Mouse (Mus musculus) liver, embryonic 11.5 days (tissue): ENCODE results near the gene Zmym4. TPM values are rescaled to one million over a fixed set of nuclear protein-coding genes. Genes with fewer than 3 reads are reported as not detected.
"Not testable (repeated sequence)": the region's sequence is repeated elsewhere in the genome, so short reads cannot be mapped to it uniquely, and the experiment has no call there.

Source experiments
- ATAC-seq: fragments of 200-750 bp; cut with Nextera tagmentation; replicated peaks from 2 replicates; pipeline ENCODE4 v1.8.0; 2017; ENCODE audit warnings: moderate number of reproducible peaks, mild to moderate bottlenecking, moderate TSS enrichment, moderate library complexity; ENCODE audit not compliant: low FRiP score
- DNase-seq: peaks from one replicate; pipeline ENCODE4 v3.0.0-alpha.2; 2017; ENCODE audit warnings: low spot score
- H3K27ac ChIP-seq: fragments of 300-500 bp; sonication (generic); 2 replicates; pipeline ENCODE4 v1.5.1; 2014; ENCODE audit warnings: mild to moderate bottlenecking, low read depth, low read length, control low read depth
- H3K27me3 ChIP-seq: fragments of 300-500 bp; sonication (generic); replicated peaks from 2 replicates; pipeline ENCODE4 v1.6.1; 2014; ENCODE audit warnings: low read length, mixed read lengths; ENCODE audit not compliant: control insufficient read depth, insufficient read depth
- H3K36me3 ChIP-seq: fragments of 300-500 bp; sonication (generic); 2 replicates; pipeline ENCODE4 v1.6.1; 2014; ENCODE audit warnings: mild to moderate bottlenecking, low read length, moderate library complexity, mixed read lengths; ENCODE audit not compliant: control insufficient read depth, insufficient read depth
- H3K4me1 ChIP-seq: fragments of 300-500 bp; sonication (generic); replicated peaks from 2 replicates; pipeline ENCODE4 v1.6.1; 2014; ENCODE audit warnings: low read length, mixed read lengths; ENCODE audit not compliant: control insufficient read depth, insufficient read depth
- H3K4me2 ChIP-seq: fragments of 300-500 bp; sonication (generic); 2 replicates; pipeline ENCODE4 v1.6.1; 2014; ENCODE audit warnings: mild to moderate bottlenecking, control low read depth, moderate library complexity
- H3K4me3 ChIP-seq: fragments of 300-500 bp; sonication (generic); 2 replicates; pipeline ENCODE4 v1.5.1; 2014; ENCODE audit warnings: low read depth, low read length, control low read depth
- H3K9ac ChIP-seq: fragments of 300-500 bp; sonication (generic); 2 replicates; pipeline ENCODE4 v1.6.1; 2014; ENCODE audit warnings: low read depth, low read length, control low read depth
- H3K9me3 ChIP-seq: fragments of 300-500 bp; sonication (generic); 2 replicates; pipeline ENCODE4 v1.6.1; 2016; ENCODE audit warnings: low read length, inconsistent platforms, mixed read lengths; ENCODE audit not compliant: control insufficient read depth
- WGBS: fragments of 180-500 bp; shearing (Covaris S2); extraction: QIAGEN DNeasy Blood & Tissue Kit; methylation state at CpG from one replicate; pipeline ENCODE4 v1.1.7; 2014; 5-methylcytosine and 5-hydroxymethylcytosine counted together
- polyA plus RNA-seq: library from polyadenylated mRNA; unstranded; fragments of >200 nt; fragmentation: Nextera tagmentation; extraction: Ambion mirVana; gene quantifications from 2 replicates; pipeline ENCODE4 v1.2.1, GENCODE M21; 2014

Zmym4 gene
- polyA plus RNA-seq, 1 experiment from 2014 or later: 13.6 TPM

GRCm38 (mm10) chr4:126958261-126958660, 9.7 kb downstream of the Zmym4 start:
- Histone ChIP-seq H3K36me3 (no peaks in the 10 kb centered on the region), H3K9ac (no peak overlapping the region), H3K4me3 (no peak overlapping the region), H3K9me3 (no peaks in the 10 kb centered on the region), H3K27ac (no peak overlapping the region), H3K4me2 (no peak overlapping the region), H3K27me3 (no peaks in the 10 kb centered on the region), H3K4me1 (peaks cover 4% of the 10 kb centered on the region)
- ATAC-seq: no peak
- no peak for DNase-seq
- WGBS: 73% methylated on average over 2 of the region's 2 CpGs

DNA sequence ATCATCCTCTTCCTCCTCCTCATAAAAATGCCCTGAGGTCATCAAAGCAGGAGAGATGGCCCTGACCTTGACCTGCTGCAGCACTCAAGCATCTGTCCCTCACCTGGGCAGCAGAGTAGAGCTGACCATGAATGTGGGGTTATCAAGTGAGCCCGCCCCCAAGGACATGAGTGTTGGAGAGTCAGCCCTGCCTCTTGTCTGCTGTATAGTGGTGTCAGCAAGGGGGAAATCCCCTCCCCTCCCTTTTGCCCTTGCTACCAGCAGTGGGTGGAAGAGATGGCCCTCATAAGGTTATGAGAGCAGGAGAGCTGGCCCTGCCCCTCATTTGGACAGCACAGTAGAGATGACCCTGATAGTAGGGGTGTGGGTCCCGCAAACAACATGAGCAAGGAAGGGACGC, 10.5 kb downstream of the Zmym4 start:
- no peaks in the 10 kb centered on the region for H3K9me3 ChIP-seq
- H3K4me3 ChIP-seq: no peak overlapping the region
- no peak overlapping the region for H3K9ac ChIP-seq
- no peak overlapping the region for H3K27ac ChIP-seq
- no peaks in the 10 kb centered on the region for H3K36me3 ChIP-seq
- no peak overlapping the region for H3K4me2 ChIP-seq
- peaks cover 4% of the 10 kb centered on the region for H3K4me1 ChIP-seq
- DNase-seq (no peak), ATAC-seq (no peak)
- WGBS: 88% methylated on average over 3 of the region's 3 CpGs
- H3K27me3 ChIP-seq: no peaks in the 10 kb centered on the region

DNA sequence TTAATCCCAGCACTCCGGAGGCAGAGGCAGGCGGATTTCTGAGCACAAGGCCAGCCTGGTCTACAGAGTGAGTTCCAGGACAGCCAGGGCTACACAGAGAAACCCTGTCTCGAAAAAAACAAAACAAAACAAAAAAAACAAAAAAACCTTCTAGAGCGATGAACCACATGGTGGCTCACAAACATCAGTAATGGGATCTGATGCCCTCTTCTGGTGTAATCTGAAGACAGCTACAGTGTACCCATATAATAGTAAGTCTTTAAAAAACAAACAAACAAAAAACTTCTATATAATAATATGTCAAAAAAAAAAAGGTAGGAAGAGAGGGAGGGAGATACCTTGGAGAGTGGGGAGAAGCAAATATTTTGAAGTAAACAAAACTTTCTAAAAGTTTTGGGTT, 17.1 kb downstream of the Zmym4 start:
- H3K9ac ChIP-seq, DNase-seq, H3K27me3 ChIP-seq, H3K4me3 ChIP-seq, H3K36me3 ChIP-seq, H3K9me3 ChIP-seq, H3K4me2 ChIP-seq, H3K4me1 ChIP-seq, H3K27ac ChIP-seq, ATAC-seq: not testable (repeated sequence)
- 87% methylated on average over 4 of the region's 4 CpGs for WGBS

DNA sequence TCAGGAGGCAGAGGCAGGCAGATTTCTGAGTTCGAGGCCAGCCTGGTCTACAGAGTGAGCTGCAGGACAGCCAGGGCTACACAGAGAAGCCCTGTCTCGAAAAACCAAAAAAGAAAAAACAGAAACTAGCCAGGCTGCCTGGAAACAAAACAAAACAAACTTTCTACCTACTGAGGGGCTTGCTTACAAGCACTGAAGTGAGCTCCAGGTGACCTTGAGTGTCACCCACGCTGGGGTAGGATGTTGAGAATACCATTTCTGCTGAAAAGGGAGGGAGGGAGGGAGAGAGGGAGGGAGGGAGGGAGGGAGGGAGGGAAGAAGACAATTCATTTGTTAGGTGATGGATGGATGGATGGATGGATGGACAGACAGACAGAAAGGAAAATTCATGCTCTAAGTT, 24.5 kb downstream of the Zmym4 start:
- Histone ChIP-seq H3K9ac (no peak overlapping the region), H3K4me2 (no peak overlapping the region), H3K9me3 (no peaks in the 10 kb centered on the region), H3K27ac (no peak overlapping the region), H3K27me3 (no peaks in the 10 kb centered on the region), H3K4me3 (no peak overlapping the region), H3K4me1 (no peaks in the 10 kb centered on the region), H3K36me3 (peaks cover 11% of the 10 kb centered on the region; the same call in 1 of the 2 replicates)
- ATAC-seq (no peak), DNase-seq (no peak)
- WGBS: 81% methylated on average over 3 of the region's 3 CpGs

- H3K9ac ChIP-seq: no peak overlapping the region
- H3K27me3 ChIP-seq: no peaks in the 10 kb centered on the region
- no peaks in the 10 kb centered on the region for H3K4me1 ChIP-seq
- no peak for ATAC-seq
- no peaks in the 10 kb centered on the region for H3K9me3 ChIP-seq
- no peak for DNase-seq
- WGBS: 94% methylated on average over 3 of the region's 3 CpGs
- no peak overlapping the region for H3K27ac ChIP-seq
- no peak overlapping the region for H3K4me3 ChIP-seq
- peaks cover 11% of the 10 kb centered on the region; the same call in 1 of the 2 replicates for H3K36me3 ChIP-seq
- H3K4me2 ChIP-seq: no peak overlapping the region
Measured at GRCm38 (mm10) chr4:126942846-126943245, 25.1 kb downstream of the Zmym4 start.

- H3K27ac ChIP-seq: no peak overlapping the region
- H3K4me2 ChIP-seq: no peak overlapping the region
- H3K27me3 ChIP-seq: no peaks in the 10 kb centered on the region
- peaks cover 5% of the 10 kb centered on the region; the same call in 1 of the 2 replicates for H3K36me3 ChIP-seq
- DNase-seq (no peak), ATAC-seq (no peak)
- no peaks in the 10 kb centered on the region for H3K4me1 ChIP-seq
- 87% methylated on average over 1 of the region's 1 CpGs for WGBS
- no peaks in the 10 kb centered on the region for H3K9me3 ChIP-seq
- H3K9ac ChIP-seq: no peak overlapping the region
- no peak overlapping the region for H3K4me3 ChIP-seq
Measured at GRCm38 (mm10) chr4:126927701-126928100, 40.2 kb downstream of the Zmym4 start.

- no peak for DNase-seq
- H3K27me3 ChIP-seq: no peaks in the 10 kb centered on the region
- WGBS: 86% methylated on average over 8 of the region's 8 CpGs
Measured at GRCm38 (mm10) chr4:126889879-126890278, 78.1 kb downstream of the Zmym4 start.

DNA sequence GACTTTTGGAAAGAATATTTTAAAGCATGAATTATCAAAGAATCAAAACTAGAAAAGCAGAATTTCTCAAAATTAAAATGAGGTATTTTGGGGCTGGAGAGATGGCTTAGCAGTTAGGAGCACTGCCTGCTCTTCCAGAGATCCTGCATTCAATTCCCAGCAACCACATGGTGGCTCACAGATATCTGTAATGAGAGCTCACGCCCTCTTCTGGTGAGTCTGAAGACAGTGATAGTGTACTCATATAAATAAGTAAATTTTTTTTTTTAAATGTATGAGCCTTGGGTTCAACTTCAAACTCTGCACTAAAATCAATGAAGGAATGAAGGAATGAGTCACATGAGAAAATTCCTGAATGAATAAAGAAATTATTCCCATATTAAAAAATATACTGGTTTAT, 82.0 kb downstream of the Zmym4 start:
- 49% methylated on average over 1 of the region's 1 CpGs for WGBS

More at GRCm38 (mm10) chr4:126889879-126890278, 78.1 kb downstream of the Zmym4 start:
- H3K27ac ChIP-seq: no peak overlapping the region
- H3K9me3 ChIP-seq: no peaks in the 10 kb centered on the region
- no peak overlapping the region for H3K4me2 ChIP-seq
- no peak for ATAC-seq
- no peak overlapping the region for H3K4me3 ChIP-seq
- no peak overlapping the region for H3K9ac ChIP-seq
- H3K36me3 ChIP-seq: peaks cover 16% of the 10 kb centered on the region
- H3K4me1 ChIP-seq: no peaks in the 10 kb centered on the region

GRCm38 (mm10) chr4:126883602-126884001, 84.3 kb downstream of the Zmym4 start:
- Histone ChIP-seq H3K4me1 (no peaks in the 10 kb centered on the region), H3K4me3 (no peak overlapping the region), H3K27ac (no peak overlapping the region), H3K9ac (no peak overlapping the region), H3K9me3 (no peaks in the 10 kb centered on the region), H3K4me2 (no peak overlapping the region), H3K27me3 (no peaks in the 10 kb centered on the region), H3K36me3 (peaks cover 15% of the 10 kb centered on the region)
- DNase-seq: no peak
- ATAC-seq: no peak
- WGBS: 95% methylated on average over 5 of the region's 5 CpGs

More for the DNA sequence above, 82.0 kb downstream of the Zmym4 start:
- Histone ChIP-seq H3K4me3 (no peak overlapping the region), H3K9me3 (no peaks in the 10 kb centered on the region), H3K27ac (no peak overlapping the region), H3K4me1 (no peaks in the 10 kb centered on the region), H3K36me3 (peaks cover 17% of the 10 kb centered on the region), H3K4me2 (no peak overlapping the region), H3K9ac (no peak overlapping the region), H3K27me3 (no peaks in the 10 kb centered on the region)
- DNase-seq (no peak), ATAC-seq (no peak)
